Mouse (Mus musculus) gastrocnemius, postnatal 4 days (tissue): ENCODE data around the gene Ptpdc1. TPM values are rescaled to one million over a fixed set of nuclear protein-coding genes. Genes with fewer than 3 reads are reported as not detected.

ENCODE experiments used
- DNase-seq, 2 experiments: peaks; one replicate each; pipeline ENCODE4 v3.0.0; 2021 to 2022; ENCODE audit warnings: low spot score in 2 of 2, mixed read lengths in 2 of 2
- long read RNA-seq, 2 experiments: library from polyadenylated mRNA; stranded (forward); transcript quantifications; one replicate each; pipeline ENCODE4 v2.0.0; 2021
- total RNA-seq, 2 experiments: library from RNA; stranded (reverse); gene quantifications; 2 replicates each; pipeline ENCODE4 v1.2.3; 2021

Ptpdc1 gene
- total RNA-seq, result 10 to 100 TPM; 12.6 to 14.6 TPM
- long read RNA-seq, experiment 1, full-length matches to known transcripts, result 3 of 7 reads
- long read RNA-seq, experiment 1, partial matches to known transcripts, result 0 of 7 reads
- long read RNA-seq, experiment 1, other reads (novel, unspliced or antisense), result 4 of 7 reads
- long read RNA-seq, experiment 2, full-length matches to known transcripts, result 4 of 9 reads
- long read RNA-seq, experiment 2, partial matches to known transcripts, result 0 of 9 reads
- long read RNA-seq, experiment 2, other reads (novel, unspliced or antisense), result 5 of 9 reads

GRCm38 (mm10) chr13:48625433-48626184 lies at the start of gene Ptpdc1:
Gene Ptpdc1, minus strand, starts transcription at chr13:48625664.
- DNase-seq, result peak; percentile 95 to 97

GRCm38 (mm10) chr13:48674609-48675008 lies 49.1 kb upstream of the Ptpdc1 start:
- DNase-seq, result no peak

GRCm38 (mm10) chr13:48672312-48672840 lies 46.9 kb upstream of the Ptpdc1 start:
- no peak for DNase-seq

- peak in 1 of 2 experiments; percentile 19 for DNase-seq
These were observed 43.6 kb upstream of the Ptpdc1 start for GRCm38 (mm10) chr13:48668976-48669534.

- no peak for DNase-seq
These were observed 42.9 kb upstream of the Ptpdc1 start for GRCm38 (mm10) chr13:48668091-48668975.

- DNase-seq, result no peak
These were observed 42.0 kb upstream of the Ptpdc1 start for GRCm38 (mm10) chr13:48667461-48667860.

- peak in 1 of 2 experiments; percentile 18 for DNase-seq
These were observed 40.5 kb upstream of the Ptpdc1 start for GRCm38 (mm10) chr13:48665656-48666597.

GRCm38 (mm10) chr13:48664916-48665655 lies 39.6 kb upstream of the Ptpdc1 start:
- no peak for DNase-seq

- DNase-seq, result no peak
These were observed 38.5 kb upstream of the Ptpdc1 start for GRCm38 (mm10) chr13:48663988-48664339.

- DNase-seq, result no peak
These were observed 37.9 kb upstream of the Ptpdc1 start for GRCm38 (mm10) chr13:48663211-48663987.

GRCm38 (mm10) chr13:48662431-48663143 lies 37.1 kb upstream of the Ptpdc1 start, which contains the start of gene Barx1:
Gene Barx1, plus strand, starts transcription at chr13:48662998.
- no peak for DNase-seq

- DNase-seq, result no peak
These were observed 36.1 kb upstream of the Ptpdc1 start for GRCm38 (mm10) chr13:48661561-48661960.

- no peak for DNase-seq
These were observed 35.3 kb upstream of the Ptpdc1 start for GRCm38 (mm10) chr13:48660741-48661140.

GRCm38 (mm10) chr13:48660221-48660734 lies 34.8 kb upstream of the Ptpdc1 start:
- no peak for DNase-seq

GRCm38 (mm10) chr13:48659254-48660220 lies 34.1 kb upstream of the Ptpdc1 start:
- no peak for DNase-seq

- DNase-seq, result no peak
These were observed 33.3 kb upstream of the Ptpdc1 start for GRCm38 (mm10) chr13:48658588-48659253.
